Mouse (Mus musculus) liver, adult 2 months (tissue): Measurements from ENCODE around the gene Sytl1. TPM values are rescaled to one million over a fixed set of nuclear protein-coding genes. Genes with fewer than 3 reads are reported as not detected.

Experiments used
- DNase-seq: peaks from one replicate; pipeline ENCODE4 v3.0.0-alpha.2; 2011; ENCODE audit warnings: low read depth, low spot score; ENCODE audit errors: extremely low read depth
- H3K27ac ChIP-seq: fragments of 200-500 bp; replicated peaks from 2 replicates; pipeline ENCODE4 v1.5.1; 2012; ENCODE audit warnings: low read depth, mild to moderate bottlenecking, control low read depth, inconsistent platforms, low read length; ENCODE audit not compliant: insufficient read depth
- H3K27me3 ChIP-seq: fragments of 200-500 bp; 2 replicates; pipeline ENCODE4 v1.6.1; 2012; ENCODE audit warnings: mild to moderate bottlenecking, moderate library complexity, low read length, inconsistent platforms; ENCODE audit not compliant: control insufficient read depth, insufficient read depth
- H3K36me3 ChIP-seq: fragments of 200-500 bp; 2 replicates; pipeline ENCODE4 v1.6.1; 2012; ENCODE audit warnings: low read length, inconsistent platforms; ENCODE audit not compliant: control insufficient read depth, insufficient read depth
- H3K4me1 ChIP-seq: fragments of 200-500 bp; 2 replicates; pipeline ENCODE4 v1.6.1; 2011; ENCODE audit warnings: low read length; ENCODE audit not compliant: control insufficient read depth, insufficient read depth
- H3K4me3 ChIP-seq: fragments of 200-500 bp; 2 replicates; pipeline ENCODE4 v1.5.1; 2011; ENCODE audit warnings: low read depth, mild to moderate bottlenecking, control low read depth, low read length, moderate library complexity; ENCODE audit not compliant: insufficient read depth
- H3K79me2 ChIP-seq: fragments of 200-500 bp; 2 replicates; pipeline ENCODE4 v1.6.1; 2012; ENCODE audit warnings: inconsistent platforms, mild to moderate bottlenecking, low read length, moderate library complexity; ENCODE audit not compliant: control insufficient read depth, insufficient read depth
- H3K9ac ChIP-seq: fragments of 200-500 bp; 2 replicates; pipeline ENCODE4 v1.6.1; 2012; ENCODE audit warnings: low read depth, mild to moderate bottlenecking, control low read depth, inconsistent platforms, low read length
- CTCF ChIP-seq: fragments of 200-500 bp; IDR thresholded peaks from 2 replicates; pipeline ENCODE4 v1.5.1; 2011; ENCODE audit warnings: low read depth, low read length, control low read depth
- POLR2A ChIP-seq: fragments of 200-500 bp; IDR thresholded peaks from 2 replicates; pipeline ENCODE4 v1.6.1; 2011; ENCODE audit warnings: low read length, control low read depth; ENCODE audit not compliant: insufficient read depth; ENCODE audit errors: extremely low read depth
- WGBS: fragments of 180-500 bp; shearing (Covaris S2); methylation state at CpG from one replicate; pipeline ENCODE4 v1.1.7; 2018; 5-methylcytosine and 5-hydroxymethylcytosine counted together
- polyA plus RNA-seq: library from polyadenylated mRNA; depleted of rRNA; stranded (reverse); fragments of >200 nt; gene quantifications from 2 replicates; pipeline ENCODE4 v1.2.3, GENCODE M21; 2012
- total RNA-seq: library from RNA; depleted of rRNA; stranded (reverse); fragments of >200 nt; gene quantifications from 2 replicates; pipeline ENCODE4 v1.2.3, GENCODE M21; 2014

Sytl1 gene
- total and polyA plus RNA-seq, 2 experiments = 2.9 to 4.2 TPM

DNA sequence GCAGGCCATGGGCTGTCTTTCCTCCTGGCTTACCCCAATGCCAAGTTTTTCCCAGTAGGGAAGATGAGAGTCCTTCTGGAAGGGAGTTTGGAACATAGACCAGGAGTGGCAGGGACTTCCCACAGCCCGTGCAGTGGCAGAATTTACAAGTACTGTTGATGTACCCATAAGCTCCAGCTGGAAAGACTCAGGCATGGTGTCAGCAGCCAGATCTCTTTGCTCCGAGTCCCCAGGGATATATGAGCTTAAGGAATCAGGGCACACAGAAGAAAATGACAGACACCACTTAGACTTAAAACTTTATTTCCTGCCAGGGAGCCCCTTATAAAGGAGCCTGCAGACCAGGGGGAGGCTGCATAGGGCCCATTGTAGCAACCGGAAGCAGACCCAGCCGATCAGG lies 2.8 kb upstream of the Sytl1 start:
- DNase-seq = no peak
- TF ChIP-seq POLR2A (no peak), CTCF (no peak)
- Histone ChIP-seq H3K4me3 (no peak overlapping the region), H3K79me2 (no peaks in the 10 kb centered on the region), H3K27ac (no peak overlapping the region), H3K27me3 (no peaks in the 10 kb centered on the region), H3K9ac (no peak overlapping the region), H3K36me3 (peaks cover 3% of the 10 kb centered on the region; the same call in 1 of the 2 replicates), H3K4me1 (peaks cover 7% of the 10 kb centered on the region; the same call in 1 of the 2 replicates)
- WGBS = 91% methylated on average over 4 of the region's 4 CpGs

DNA sequence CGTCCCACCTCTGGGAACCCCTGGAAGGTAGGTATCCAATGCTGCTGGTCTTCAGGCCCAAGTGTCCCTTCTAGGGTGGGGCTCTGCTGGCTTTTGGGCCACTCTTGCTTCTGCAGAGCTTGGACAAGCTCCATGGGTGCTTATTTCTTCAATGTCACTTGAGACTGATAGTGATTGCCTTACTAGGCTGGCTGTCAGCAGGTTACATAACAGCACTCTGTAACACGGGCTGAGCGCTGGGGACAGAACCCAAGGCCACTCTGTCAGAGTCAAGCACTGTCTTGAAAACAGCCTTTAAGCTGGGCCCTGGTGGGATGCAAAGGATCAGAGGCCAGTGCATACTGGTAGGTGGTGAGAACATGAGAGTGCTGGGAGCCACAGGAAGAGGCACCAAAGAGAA lies 2.4 kb upstream of the Sytl1 start:
- no peak overlapping the region for H3K4me3 ChIP-seq
- TF ChIP-seq CTCF (no peak), POLR2A (no peak)
- peaks cover 3% of the 10 kb centered on the region; the same call in 1 of the 2 replicates for H3K36me3 ChIP-seq
- H3K4me1 ChIP-seq = 0 out of 2 replicates have a peak, but pooled peaks cover 3% of the 10 kb centered on the region
- no peaks in the 10 kb centered on the region for H3K27me3 ChIP-seq
- 72% methylated on average over 3 of the region's 3 CpGs for WGBS
- H3K27ac ChIP-seq = no peak overlapping the region
- DNase-seq = no peak
- no peaks in the 10 kb centered on the region for H3K79me2 ChIP-seq
- H3K9ac ChIP-seq = no peak overlapping the region

DNA sequence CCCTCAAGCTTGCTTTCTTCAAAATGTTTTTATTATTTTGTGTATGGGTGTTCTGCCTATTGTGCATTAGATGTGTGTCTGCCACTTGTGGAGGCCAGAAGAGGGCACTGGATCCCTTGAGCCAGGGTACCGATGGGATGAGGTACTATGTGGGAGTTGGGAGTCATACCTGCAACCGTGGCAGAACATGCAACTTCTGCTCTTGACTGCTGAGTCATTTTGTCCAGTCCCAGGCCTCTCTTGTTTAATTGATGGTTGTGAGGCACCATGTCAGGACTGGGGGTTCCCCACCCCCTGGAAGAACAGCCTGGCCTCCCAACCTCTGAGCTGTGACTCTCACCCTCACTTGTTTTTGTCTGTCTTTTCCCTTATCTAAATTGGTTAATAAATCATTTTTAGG lies 1.6 kb upstream of the Sytl1 start:
- 94% methylated on average over 2 of the region's 2 CpGs for WGBS
- Histone ChIP-seq H3K4me3 (no peak overlapping the region), H3K4me1 (no peaks in the 10 kb centered on the region), H3K9ac (no peak overlapping the region), H3K27ac (no peak overlapping the region), H3K36me3 (peaks cover 3% of the 10 kb centered on the region; the same call in 1 of the 2 replicates), H3K27me3 (no peaks in the 10 kb centered on the region), H3K79me2 (no peaks in the 10 kb centered on the region)
- DNase-seq = no peak
- no peak for TF ChIP-seq POLR2A
- TF ChIP-seq CTCF = no peak

GRCm38 (mm10) chr4:133263756-133264155 lies 843 bp upstream of the Sytl1 start:
- Histone ChIP-seq H3K4me3 (no peak overlapping the region), H3K9ac (no peak overlapping the region), H3K27ac (no peak overlapping the region), H3K79me2 (no peaks in the 10 kb centered on the region), H3K27me3 (no peaks in the 10 kb centered on the region), H3K4me1 (no peaks in the 10 kb centered on the region), H3K36me3 (peaks cover 3% of the 10 kb centered on the region; the same call in 1 of the 2 replicates)
- DNase-seq = no peak
- WGBS = 91% methylated on average over 5 of the region's 5 CpGs
- no peak for TF ChIP-seq POLR2A
- TF ChIP-seq CTCF = no peak

- no peak overlapping the region; the same call in 1 of the 2 replicates for H3K9ac ChIP-seq
- TF ChIP-seq POLR2A (no peak), CTCF (no peak)
- H3K4me3 ChIP-seq = peak overlapping the region; percentile 4; the same call in 1 of the 2 replicates
- peaks cover 6% of the 10 kb centered on the region; the same call in 1 of the 2 replicates for H3K4me1 ChIP-seq
- no peaks in the 10 kb centered on the region for H3K27me3 ChIP-seq
- 77% methylated on average over 7 of the region's 7 CpGs for WGBS
- no peak overlapping the region for H3K27ac ChIP-seq
- H3K36me3 ChIP-seq = peaks cover 1% of the 10 kb centered on the region; the same call in 1 of the 2 replicates
- no peaks in the 10 kb centered on the region for H3K79me2 ChIP-seq
- no peak for DNase-seq
These were observed 543 bp downstream of the Sytl1 start for GRCm38 (mm10) chr4:133262375-133262765.

GRCm38 (mm10) chr4:133261641-133262374 lies 1.1 kb downstream of the Sytl1 start:
- Histone ChIP-seq H3K4me3 (no peak overlapping the region), H3K36me3 (no peaks in the 10 kb centered on the region; the same call in 1 of the 2 replicates), H3K27ac (no peak overlapping the region), H3K27me3 (no peaks in the 10 kb centered on the region), H3K4me1 (peaks cover 7% of the 10 kb centered on the region; the same call in 1 of the 2 replicates), H3K9ac (0 out of 2 replicates have a peak overlapping the region, but pooled peaks have one; percentile 9), H3K79me2 (no peaks in the 10 kb centered on the region)
- DNase-seq = no peak
- WGBS = 71% methylated on average over 10 of the region's 10 CpGs
- no peak for TF ChIP-seq POLR2A
